Mouse (Mus musculus) megakaryocyte, embryonic 14.5 days (primary cell): ENCODE results near the gene Dyrk1a.

ENCODE experiments used
- FLI1 ChIP-seq: IDR thresholded peaks from 2 replicates; pipeline ENCODE4 v1.6.1; 2012; ENCODE audit warnings: low read length, inconsistent platforms, mixed read lengths
- GATA1 ChIP-seq: IDR thresholded peaks from 3 replicates; pipeline ENCODE4 v1.6.1; 2012; ENCODE audit warnings: mixed read lengths, low read length, inconsistent platforms, borderline replicate concordance

DNA sequence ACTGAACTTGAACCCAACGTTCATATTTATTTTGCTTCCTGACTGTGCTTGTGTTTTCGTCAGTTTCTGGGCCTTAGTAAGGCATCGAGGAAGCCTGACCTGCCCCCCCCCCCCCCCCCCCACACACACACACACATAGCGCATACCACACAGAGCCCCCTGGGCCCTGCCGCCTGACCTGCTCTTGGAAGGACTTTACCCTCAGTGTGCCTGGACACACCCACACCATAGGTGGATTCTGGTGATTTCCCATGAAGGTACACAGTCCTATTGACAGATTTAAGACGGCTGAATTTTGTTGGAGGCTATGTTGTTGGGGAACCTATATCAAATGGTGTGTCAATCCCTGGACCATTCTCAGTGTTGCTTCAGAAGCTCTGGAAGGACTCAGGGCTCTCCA, 63.2 kb downstream of the Dyrk1a start:
- TF ChIP-seq FLI1 (no peak), GATA1 (no peak)
